Mouse (Mus musculus) CD4-positive, CD25-positive, alpha-beta regulatory T cell, adult 9 weeks (primary cell): ENCODE measurements around the gene Zfp980. TPM values are rescaled to one million over a fixed set of nuclear protein-coding genes. Genes with fewer than 3 reads are reported as not detected.

Experiments
- polyA plus RNA-seq: library from polyadenylated mRNA; unstranded; fragments of 100-300 nt; shearing (Covaris generic); gene quantifications from one replicate; pipeline ENCODE4 v1.2.1, GENCODE M21; 2017

Zfp980 gene
- polyA plus RNA-seq = not detected

DNA sequence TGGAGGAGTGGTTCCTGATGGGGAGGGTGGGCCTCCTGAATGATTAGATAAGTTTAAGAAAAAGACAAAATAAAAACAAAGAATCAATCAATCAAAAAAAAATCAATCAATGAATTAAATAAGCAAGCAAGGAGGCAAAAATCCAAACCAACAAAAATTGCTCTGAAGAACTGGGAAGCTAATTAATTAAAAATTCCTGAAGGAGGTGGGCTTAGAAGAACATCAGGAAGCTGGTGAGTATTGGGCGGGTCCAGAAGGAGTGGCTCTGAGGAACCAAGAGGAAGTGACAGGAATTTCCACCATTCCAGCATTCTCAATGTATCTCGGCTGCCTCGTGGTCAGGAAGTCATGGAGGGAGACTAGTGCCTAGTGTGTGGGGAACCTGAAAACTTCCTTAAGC, at the start of gene Zfp980:
Gene Zfp980 (plus strand): TSS at position 301 of the 400 bp plus-strand sequence.

Other genes with a start within 250 kb of the Zfp980 start
- 0.47 TPM for gene Zfp990, start 159.9 kb upstream of the Zfp980 start, polyA plus RNA-seq
- gene Gm13212, start 85.5 kb upstream of the Zfp980 start, polyA plus RNA-seq = 14.5 TPM
- gene Zfp986, start 198.1 kb downstream of the Zfp980 start, polyA plus RNA-seq = not detected